Mouse (Mus musculus) gastrocnemius, adult 2 months (tissue): ENCODE measurements at regions not wholly inside any gene's neighbourhood (a gene's known extent, or its start where the extent isn't known, plus 50 kb on each side); places are given as distances from the start of the nearest gene placed in this dataset.
"Not testable (repeated sequence)": the region's sequence is repeated elsewhere in the genome, so short reads cannot be mapped to it uniquely, and the experiment has no call there.

Experiments
- DNase-seq: peaks from one replicate; pipeline ENCODE4 v3.0.0; 2022
- H3K27ac ChIP-seq: fragments of 200-600 bp; 2 replicates; pipeline ENCODE4 v1.8.1; 2022; ENCODE audit warnings: mild to moderate bottlenecking
- H3K4me3 ChIP-seq: fragments of 200-600 bp; 2 replicates; pipeline ENCODE4 v1.8.1; 2022; ENCODE audit warnings: mild to moderate bottlenecking, moderate library complexity
- CTCF ChIP-seq: fragments of 200-600 bp; IDR thresholded peaks from 2 replicates; pipeline ENCODE4 v1.8.1; 2022; ENCODE audit warnings: antibody characterized with exemption, mild to moderate bottlenecking, moderate library complexity
- intact Hi-C: fragments of 180-260 bp; cut with DNase I; formaldehyde crosslinking; loops from one replicate; pipeline ENCODE4 v1.15.1; 2025

DNA sequence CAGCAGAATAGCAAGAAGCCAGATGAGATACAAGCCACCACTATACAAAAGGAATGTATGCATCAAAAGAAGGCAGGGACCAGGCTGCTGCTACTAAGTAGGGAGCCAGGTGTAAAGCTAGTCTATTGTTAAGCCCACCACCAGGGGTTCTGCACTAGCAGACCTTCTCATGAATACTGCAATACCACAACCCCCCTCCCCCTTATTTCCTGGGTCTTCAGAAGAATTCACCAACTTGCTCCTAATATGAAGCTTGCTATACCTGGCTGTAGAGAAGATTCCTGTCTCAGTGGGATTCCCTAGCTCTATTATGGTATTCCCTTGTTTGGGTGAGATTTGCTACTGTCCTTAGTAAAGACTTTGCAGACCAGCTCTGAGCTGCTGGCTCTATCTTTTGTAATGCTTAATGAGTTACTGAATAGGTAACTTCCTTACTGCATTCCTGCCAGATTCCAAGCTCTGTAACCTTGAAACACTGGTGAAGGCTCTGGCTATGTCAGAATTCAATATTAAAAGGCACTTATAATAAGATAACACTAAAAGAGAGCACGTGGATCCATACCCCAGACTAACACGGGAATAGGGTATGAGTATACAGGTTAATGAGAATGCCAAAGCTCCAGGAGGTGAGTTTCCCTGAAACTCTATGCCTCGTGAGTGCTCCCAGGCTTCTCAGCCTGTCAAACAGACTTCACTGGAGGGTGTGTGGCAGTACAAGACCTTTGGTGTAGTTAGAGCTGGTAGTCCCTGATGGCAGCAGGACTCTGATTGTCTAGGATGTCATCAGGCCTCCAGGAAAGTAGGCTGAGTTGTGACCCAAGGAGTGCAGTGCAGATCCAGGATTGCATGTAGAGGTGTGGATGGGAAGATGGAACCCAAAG lies 455.5 kb downstream of the Plxdc2 start:
- intact Hi-C loops, H3K27ac ChIP-seq, DNase-seq, H3K4me3 ChIP-seq: not testable (repeated sequence)

DNA sequence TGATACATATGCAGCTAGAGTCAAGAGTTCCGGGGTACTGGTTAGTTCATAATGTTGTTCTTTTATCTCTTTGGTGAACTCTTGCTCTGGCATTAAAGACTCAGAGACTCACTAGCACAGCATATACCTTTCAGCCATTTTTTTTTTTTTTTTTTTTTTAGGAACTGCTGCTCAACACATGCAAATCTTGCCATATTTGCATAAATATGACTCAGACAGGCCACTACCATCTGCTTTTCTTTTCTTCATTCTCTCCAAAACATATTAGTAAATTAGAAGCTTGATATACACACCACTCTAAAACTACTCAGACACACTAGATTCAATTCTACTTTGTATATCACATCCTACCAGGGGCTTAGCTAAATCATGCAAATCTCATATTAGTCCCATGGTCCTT lies 464.3 kb downstream of the Plxdc2 start:
- intact Hi-C loops: no loop called here
- DNase-seq: no peak
- TF ChIP-seq CTCF: no peak
- Histone ChIP-seq H3K27ac (no peak overlapping the region), H3K4me3 (no peak overlapping the region)

DNA sequence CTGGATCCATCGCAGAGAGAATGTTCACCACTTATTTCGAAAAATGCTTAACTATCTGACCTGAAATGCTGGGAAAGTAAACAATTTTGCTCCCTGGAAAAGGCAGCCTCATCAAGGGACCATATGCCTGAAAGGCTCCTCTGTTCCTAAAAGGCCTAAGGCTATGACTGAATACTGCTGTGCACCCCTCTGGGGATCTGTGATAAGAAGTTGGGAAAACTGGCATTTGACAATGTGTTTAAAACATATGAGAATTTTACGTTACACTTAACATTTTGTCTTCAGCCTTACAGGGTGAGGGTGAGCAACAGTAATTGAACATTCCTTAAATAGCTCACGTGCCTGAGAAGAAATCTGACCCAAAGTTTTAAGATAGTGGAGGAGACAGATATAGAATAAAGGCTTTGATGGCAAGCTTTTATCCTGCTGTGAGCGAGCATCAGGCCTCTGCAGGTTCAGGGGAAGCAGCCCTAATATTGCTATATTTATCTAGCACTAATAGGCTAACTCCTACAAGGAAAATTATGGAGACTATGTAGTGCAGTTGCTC lies 468.7 kb downstream of the Plxdc2 start:
- intact Hi-C loops: no loop called here
- DNase-seq: no peak
- TF ChIP-seq CTCF: no peak
- Histone ChIP-seq H3K4me3 (no peak overlapping the region), H3K27ac (no peak overlapping the region)

DNA sequence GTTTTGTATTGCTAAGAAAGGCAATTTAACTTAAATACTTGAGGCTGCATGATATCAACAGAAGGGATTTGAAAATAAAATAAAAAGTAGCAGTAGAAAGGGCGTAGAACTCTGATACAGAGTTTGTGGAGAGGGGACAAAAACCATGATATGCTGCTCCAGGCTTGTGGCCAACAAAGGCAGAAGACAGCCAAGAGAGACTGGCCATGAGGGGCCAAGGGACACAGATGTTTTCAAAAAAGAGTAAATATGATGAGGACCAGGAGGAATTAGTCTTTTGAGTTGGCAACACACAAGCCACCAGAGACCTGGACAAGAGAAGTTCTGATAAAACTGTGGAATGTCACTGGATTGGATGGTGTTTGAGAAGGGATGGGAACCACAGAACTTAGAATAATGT lies 471.2 kb downstream of the Plxdc2 start:
- Histone ChIP-seq H3K27ac (no peak overlapping the region), H3K4me3 (no peak overlapping the region)
- no peak for TF ChIP-seq CTCF
- DNase-seq: peak; percentile 49
- intact Hi-C loops: no loop called here

DNA sequence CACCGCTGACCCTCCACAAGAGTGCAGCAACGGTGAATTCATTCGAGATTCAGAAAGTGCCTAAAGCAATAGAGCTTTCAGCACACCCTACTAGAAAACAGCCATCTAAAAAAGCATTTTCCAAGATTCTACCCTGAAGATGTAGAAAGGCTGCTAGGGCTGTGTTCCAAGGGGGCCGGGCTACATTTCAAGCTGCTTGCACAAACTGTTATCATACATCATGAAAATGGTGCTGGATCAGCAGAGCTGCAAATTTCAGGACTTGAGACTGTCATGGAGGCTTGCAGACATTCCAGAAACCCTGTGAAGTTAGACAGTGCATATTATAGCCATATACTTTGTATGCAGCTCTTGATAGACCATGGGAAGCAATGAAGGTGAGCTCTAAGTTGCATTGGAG lies 479.9 kb downstream of the Plxdc2 start:
- intact Hi-C loops: no loop called here
- Histone ChIP-seq H3K27ac (no peak overlapping the region), H3K4me3 (no peak overlapping the region)
- DNase-seq: peak; percentile 17
- TF ChIP-seq CTCF: no peak

DNA sequence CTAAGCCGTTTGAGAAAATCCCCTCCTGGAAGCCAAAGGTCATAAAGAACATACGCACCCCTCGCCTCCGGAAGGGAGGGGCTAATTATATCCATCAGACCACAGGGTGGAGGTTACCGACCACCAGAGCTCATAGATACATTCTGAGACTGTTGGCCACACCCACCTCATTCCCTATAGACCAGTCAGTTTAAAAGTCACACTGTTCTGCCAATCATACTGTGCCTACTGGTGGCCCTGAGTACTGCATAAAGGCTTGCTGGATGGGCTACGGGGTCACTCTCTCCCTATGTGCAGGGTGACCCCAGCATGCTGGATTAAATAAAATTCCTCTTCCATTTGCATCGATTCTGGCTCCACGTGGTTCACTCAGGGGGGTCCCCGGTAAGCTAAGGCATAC lies 482.6 kb downstream of the Plxdc2 start:
- Histone ChIP-seq H3K4me3 (no peak overlapping the region), H3K27ac (no peak overlapping the region)
- intact Hi-C loops: no loop called here
- TF ChIP-seq CTCF: no peak
- DNase-seq: no peak

DNA sequence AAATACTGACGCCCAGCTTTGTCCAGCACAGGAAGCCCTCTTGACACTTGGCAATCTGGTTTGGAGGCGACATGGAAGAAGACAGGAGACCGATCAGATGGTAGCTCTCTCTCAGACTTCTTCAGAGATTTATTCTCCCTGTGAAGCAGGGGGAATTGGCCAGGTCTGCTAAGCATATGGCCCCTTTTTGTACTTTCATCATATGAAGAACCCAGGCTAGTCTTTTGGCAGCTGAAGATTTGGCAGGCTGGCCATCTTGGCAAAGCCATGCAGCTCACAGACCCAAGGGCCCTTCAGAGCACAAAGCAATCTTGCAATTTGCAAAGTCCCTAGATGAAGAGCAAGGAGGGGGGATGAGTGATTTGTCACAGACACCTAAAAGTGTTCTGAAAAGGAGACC lies 493.8 kb downstream of the Plxdc2 start:
- DNase-seq: peak; percentile 76
- Histone ChIP-seq H3K4me3 (no peak overlapping the region), H3K27ac (no peak overlapping the region)
- TF ChIP-seq CTCF: no peak
- intact Hi-C loops: no loop called here

DNA sequence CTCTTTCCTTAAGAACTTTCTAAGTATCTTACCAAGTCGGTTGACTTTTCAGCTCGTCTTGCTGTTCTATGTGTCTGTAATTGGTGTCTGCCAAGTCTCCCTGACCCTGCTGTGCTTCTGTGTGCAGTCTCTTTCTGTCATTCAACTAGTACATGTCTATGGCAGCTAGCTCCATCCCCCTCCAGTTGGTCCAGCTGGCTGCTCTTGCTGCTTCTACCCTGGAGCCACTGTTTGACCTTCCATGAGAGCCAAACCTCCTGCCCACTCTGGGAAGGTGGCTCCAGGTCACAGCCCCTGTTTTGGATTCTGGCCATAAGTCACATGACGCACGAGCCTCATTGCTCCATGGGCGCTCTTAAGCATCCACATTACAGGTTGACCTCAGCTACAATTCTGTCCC lies 504.0 kb downstream of the Plxdc2 start:
- H3K4me3 ChIP-seq: no peak overlapping the region
- TF ChIP-seq CTCF: no peak
- H3K27ac ChIP-seq: no peak overlapping the region
- DNase-seq: no peak
- intact Hi-C loops: no loop called here

DNA sequence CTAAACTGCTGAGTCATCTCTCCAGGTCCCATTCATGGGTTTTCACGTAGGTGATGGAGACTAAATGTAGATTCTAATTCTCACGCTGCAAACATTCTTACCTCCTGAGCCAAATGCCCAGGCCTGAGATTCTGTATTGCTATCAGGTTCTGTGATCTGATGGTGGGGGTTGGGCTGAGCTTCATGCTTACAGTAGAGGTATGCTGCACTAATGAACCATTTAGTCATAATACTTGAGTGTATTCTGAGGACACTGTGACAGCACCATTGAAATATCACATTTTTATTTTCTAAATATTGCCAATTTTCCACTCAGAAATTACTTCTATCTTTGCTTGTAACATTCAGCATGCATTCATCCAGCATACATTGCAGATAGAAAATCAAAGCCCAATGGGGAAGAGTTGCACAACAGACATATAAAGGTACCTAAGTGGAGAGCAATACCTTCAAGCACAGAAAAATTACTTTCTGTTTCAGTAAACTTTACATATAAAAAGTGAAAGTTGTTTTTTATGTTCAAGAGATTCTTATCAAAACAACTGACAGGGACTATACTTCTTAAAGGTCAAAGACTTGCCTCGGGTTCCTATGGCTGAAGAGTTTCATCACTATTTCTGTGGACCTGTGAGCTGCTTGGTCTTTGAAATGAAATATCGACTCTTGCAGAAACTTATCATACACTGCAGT lies 510.2 kb downstream of the Plxdc2 start:
- no peak for DNase-seq
- TF ChIP-seq CTCF: no peak
- H3K4me3 ChIP-seq: no peak overlapping the region
- H3K27ac ChIP-seq: no peak overlapping the region
- intact Hi-C loops: no loop called here

DNA sequence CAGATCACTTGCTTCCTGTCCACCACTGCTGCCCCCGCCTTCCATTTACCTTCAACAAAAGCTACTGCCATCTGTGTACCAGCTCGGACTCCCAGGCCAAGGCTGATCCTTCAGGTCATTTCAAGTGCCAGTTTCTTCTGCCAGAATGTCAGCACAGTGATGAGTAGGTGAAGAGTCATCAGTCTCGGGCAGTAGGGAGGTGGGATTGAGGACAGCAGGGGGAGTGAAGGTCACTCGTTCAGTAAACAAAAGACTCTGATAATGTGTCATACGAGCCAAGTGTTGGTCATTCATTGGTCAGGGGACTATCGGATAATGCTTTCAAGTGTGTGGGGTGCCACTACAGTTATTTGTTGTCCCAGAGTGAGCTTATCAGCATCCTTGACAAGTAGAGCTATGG lies 536.3 kb downstream of the Plxdc2 start:
- DNase-seq, H3K4me3 ChIP-seq, intact Hi-C loops, H3K27ac ChIP-seq: not testable (repeated sequence)

DNA sequence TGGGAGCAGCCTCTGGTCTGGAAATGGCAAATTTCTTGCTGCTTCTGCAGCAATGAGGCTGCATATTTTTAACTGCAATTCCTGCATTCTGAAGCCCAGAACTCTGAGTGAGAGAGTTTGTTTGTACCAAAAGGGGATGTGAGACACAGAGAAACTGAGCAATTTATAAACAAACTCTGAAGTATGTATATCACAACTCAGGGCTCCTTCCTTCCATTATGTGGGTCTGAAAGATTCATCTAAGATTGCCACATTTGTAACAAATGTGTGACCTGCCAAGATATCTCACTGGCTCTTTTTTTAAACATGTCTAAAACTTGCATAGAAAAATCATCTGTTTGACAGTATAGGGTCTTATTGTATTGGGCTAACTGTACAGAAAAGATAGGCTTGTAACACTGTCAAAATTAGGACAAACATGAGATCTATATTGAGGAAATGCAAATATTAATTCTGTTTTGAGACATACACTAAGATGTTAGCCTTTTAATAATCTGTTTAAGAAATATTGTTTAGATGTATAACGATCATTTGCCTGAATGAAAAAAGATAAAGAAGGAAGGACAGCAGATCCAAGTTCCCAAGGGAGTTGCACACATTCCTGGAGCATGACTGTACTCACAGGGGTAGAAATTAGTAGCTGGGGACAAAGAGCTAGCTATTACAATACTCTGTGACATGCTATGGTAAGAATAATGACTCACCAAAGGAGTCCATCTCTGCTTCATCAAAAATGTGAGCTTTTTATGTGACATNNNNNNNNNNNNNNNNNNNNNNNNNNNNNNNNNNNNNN lies 553.3 kb downstream of the Plxdc2 start:
- intact Hi-C loops: loop anchor here (5.0 kb wide), 1 partner anchor 547 kb away; no protein-coding TSS in a partner anchor
- no peak for TF ChIP-seq CTCF
- Histone ChIP-seq H3K4me3 (no peak overlapping the region), H3K27ac (no peak overlapping the region)
- DNase-seq: peak; percentile 23

DNA sequence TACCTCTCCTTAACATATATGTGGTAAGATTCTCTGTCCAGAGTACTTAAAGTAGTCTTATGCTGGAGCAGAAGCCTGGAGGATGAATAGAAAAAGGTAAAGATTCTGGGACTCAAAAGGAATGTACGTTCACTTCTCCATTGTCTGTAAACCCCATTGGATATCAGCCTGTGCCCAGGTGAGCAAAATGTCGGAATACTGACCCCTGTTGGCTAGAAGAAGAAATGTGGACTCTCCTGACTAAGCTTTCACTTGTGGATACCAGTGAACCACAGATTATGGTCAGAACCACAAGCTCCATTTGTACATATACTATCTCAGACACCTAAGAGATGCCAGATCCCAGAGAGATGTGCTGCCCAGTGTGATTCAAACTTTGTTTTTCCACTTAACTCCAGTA lies 558.5 kb downstream of the Plxdc2 start:
- no peak for DNase-seq
- H3K27ac ChIP-seq: no peak overlapping the region
- peak; percentile 66 for TF ChIP-seq CTCF
- intact Hi-C loops: loop anchor here (5.0 kb wide), 1 partner anchor 552 kb away; no protein-coding TSS in a partner anchor
- H3K4me3 ChIP-seq: no peak overlapping the region

DNA sequence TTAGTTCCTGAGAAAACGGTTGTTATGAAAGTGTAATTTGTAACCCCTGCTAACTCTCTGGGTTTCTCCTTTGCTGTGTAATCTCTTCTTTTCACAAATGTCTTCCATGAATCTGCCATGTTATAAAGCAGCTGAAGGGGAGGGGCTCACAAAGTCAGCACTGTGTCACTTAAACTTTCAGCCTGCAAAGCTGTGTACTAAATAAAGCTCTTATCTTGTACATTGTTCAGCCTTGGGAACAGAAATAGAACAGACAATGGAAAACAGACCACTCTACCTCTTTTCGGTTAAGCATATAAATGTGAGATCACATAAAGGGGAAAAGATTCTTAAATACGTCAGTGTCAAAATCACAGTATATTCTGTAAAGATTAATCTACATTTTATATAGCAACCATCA lies 573.9 kb downstream of the Plxdc2 start:
- TF ChIP-seq CTCF: no peak
- intact Hi-C loops: no loop called here
- Histone ChIP-seq H3K4me3 (no peak overlapping the region), H3K27ac (no peak overlapping the region)
- no peak for DNase-seq
